Mouse (Mus musculus) hindbrain, embryonic 11.5 days (tissue): ENCODE measurements around the gene Syne1. TPM values are rescaled to one million over a fixed set of nuclear protein-coding genes. Genes with fewer than 3 reads are reported as not detected.

ENCODE experiments used
- ATAC-seq: fragments of 200-750 bp; cut with Nextera tagmentation; 2 replicates; pipeline ENCODE4 v1.8.0; 2017; ENCODE audit warnings: mild to moderate bottlenecking, moderate TSS enrichment, moderate library complexity; ENCODE audit not compliant: low FRiP score
- DNase-seq: peaks from one replicate; pipeline ENCODE4 v3.0.0-alpha.2; 2015; ENCODE audit warnings: low spot score
- H3K27ac ChIP-seq: fragments of 300-500 bp; sonication (generic); 2 replicates; pipeline ENCODE4 v1.5.1; 2014; ENCODE audit warnings: mild to moderate bottlenecking, low read depth, low read length
- H3K27me3 ChIP-seq: fragments of 300-500 bp; sonication (generic); 2 replicates; pipeline ENCODE4 v1.6.1; 2014; ENCODE audit warnings: mild to moderate bottlenecking, low read length, moderate library complexity, mixed read lengths; ENCODE audit not compliant: control insufficient read depth, insufficient read depth
- H3K36me3 ChIP-seq: fragments of 300-500 bp; sonication (generic); 2 replicates; pipeline ENCODE4 v1.6.1; 2014; ENCODE audit warnings: mild to moderate bottlenecking, low read length, moderate library complexity, mixed read lengths; ENCODE audit not compliant: control insufficient read depth, insufficient read depth
- H3K4me1 ChIP-seq: fragments of 300-500 bp; sonication (generic); replicated peaks from 2 replicates; pipeline ENCODE4 v1.6.1; 2014; ENCODE audit warnings: low read length, mixed read lengths; ENCODE audit not compliant: control insufficient read depth, insufficient read depth
- H3K4me2 ChIP-seq: fragments of 300-500 bp; sonication (generic); replicated peaks from 2 replicates; pipeline ENCODE4 v1.6.1; 2014; ENCODE audit warnings: mild to moderate bottlenecking, low read depth, low read length
- H3K4me3 ChIP-seq: fragments of 300-500 bp; sonication (generic); 2 replicates; pipeline ENCODE4 v1.5.1; 2014; ENCODE audit warnings: low read depth, low read length
- H3K9ac ChIP-seq: fragments of 300-500 bp; sonication (generic); 2 replicates; pipeline ENCODE4 v1.6.1; 2014; ENCODE audit warnings: low read depth, low read length
- H3K9me3 ChIP-seq: fragments of 300-500 bp; sonication (generic); 2 replicates; pipeline ENCODE4 v1.6.1; 2016; ENCODE audit warnings: low read length; ENCODE audit not compliant: control insufficient read depth
- WGBS: fragments of 180-500 bp; shearing (Covaris S2); extraction: QIAGEN DNeasy Blood & Tissue Kit; methylation state at CpG from one replicate; pipeline ENCODE4 v1.1.7; 2014; 5-methylcytosine and 5-hydroxymethylcytosine counted together
- polyA plus RNA-seq: library from polyadenylated mRNA; unstranded; fragments of >200 nt; fragmentation: Nextera tagmentation; extraction: Ambion mirVana; gene quantifications from 2 replicates; pipeline ENCODE4 v1.2.1, GENCODE M21; 2014

The Syne1 gene
- polyA plus RNA-seq, 1 experiment from 2014 or later: 6.3 TPM

DNA sequence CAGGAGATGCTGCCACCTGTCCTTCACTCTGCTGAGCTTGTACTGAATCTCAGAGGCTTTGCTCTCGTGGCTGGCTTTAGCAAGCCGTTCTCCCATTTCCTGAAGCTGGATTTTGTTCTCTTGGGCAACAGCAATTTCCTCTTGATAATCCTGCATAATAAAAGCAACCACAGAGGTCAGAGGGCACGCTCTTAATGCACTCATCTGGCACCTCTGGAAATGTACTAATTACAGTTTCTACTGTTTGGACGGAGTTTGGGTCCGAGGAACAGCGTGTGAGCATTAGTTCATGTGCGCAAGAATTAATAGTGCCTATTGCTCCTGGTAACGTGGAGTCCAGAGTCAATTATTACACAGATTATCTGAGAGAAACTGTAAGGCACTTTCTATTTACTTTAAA, 479.2 kb downstream of the Syne1 start:
- no peaks in the 10 kb centered on the region for H3K27me3 ChIP-seq
- WGBS: 85% methylated on average over 8 of the region's 8 CpGs
- no peak overlapping the region for H3K4me3 ChIP-seq
- no peaks in the 10 kb centered on the region for H3K9me3 ChIP-seq
- no peak overlapping the region for H3K9ac ChIP-seq
- H3K36me3 ChIP-seq: no peaks in the 10 kb centered on the region
- no peak for DNase-seq
- ATAC-seq: no peak
- H3K27ac ChIP-seq: no peak overlapping the region
- no peak overlapping the region for H3K4me2 ChIP-seq
- H3K4me1 ChIP-seq: no peaks in the 10 kb centered on the region

DNA sequence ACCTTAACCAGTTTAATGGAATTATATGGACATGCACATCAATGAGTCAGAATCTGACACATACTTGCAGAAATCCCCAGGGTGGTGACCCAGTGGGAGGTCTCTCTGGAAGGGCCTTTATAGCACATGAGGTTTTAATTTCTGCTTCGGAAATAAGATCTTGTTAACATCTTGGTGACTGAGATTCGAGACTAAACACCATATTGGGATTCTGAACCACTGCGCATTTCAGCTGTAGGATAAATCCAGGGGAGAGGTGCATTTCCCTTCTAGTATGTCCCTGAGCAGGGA, 480.4 kb downstream of the Syne1 start:
- no peaks in the 10 kb centered on the region for H3K9me3 ChIP-seq
- no peak overlapping the region for H3K4me2 ChIP-seq
- no peaks in the 10 kb centered on the region for H3K36me3 ChIP-seq
- H3K27ac ChIP-seq: no peak overlapping the region
- 81% methylated on average over 3 of the region's 3 CpGs for WGBS
- no peak overlapping the region for H3K9ac ChIP-seq
- ATAC-seq (no peak), DNase-seq (no peak)
- H3K4me3 ChIP-seq: no peak overlapping the region
- no peaks in the 10 kb centered on the region for H3K27me3 ChIP-seq
- no peaks in the 10 kb centered on the region for H3K4me1 ChIP-seq

DNA sequence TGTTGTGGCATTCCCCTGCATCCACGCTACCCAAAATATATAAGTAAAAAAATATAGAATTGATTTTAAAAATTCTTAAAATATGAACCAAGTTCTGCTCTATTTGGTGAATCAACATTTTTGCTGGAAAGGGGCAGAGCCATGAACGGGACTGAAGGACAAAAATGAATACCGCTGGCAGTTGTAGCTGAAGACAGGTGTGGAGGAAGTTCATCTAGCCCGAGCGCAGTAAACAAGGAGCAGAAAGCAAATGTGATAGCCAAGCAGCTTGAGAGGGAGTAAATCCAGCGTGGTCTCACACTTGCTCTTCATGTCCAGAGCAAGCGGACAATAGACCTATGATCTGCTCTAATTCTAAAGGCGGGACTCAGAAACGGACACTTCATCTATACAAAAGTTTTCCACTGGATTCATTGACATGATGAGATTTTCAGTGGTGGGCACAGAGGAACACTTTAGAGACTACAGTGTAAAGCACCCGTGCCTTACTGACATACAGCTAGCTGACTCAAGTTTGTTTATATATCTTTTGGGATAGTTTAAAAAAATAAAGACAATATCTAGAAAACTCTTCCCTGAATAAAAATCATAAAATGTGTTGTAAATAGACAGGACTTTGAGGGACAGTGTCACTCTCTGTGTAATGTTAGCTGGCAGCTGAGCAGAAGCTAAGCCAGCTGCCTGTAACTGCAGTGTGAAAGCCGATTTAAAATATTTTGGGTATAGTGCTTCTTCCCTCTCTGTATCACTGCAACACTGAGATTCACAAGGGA, 480.9 kb downstream of the Syne1 start:
- WGBS: 91% methylated on average over 11 of the region's 11 CpGs
- no peak overlapping the region for H3K27ac ChIP-seq
- H3K36me3 ChIP-seq: no peaks in the 10 kb centered on the region
- no peaks in the 10 kb centered on the region for H3K4me1 ChIP-seq
- H3K9ac ChIP-seq: no peak overlapping the region
- DNase-seq (no peak), ATAC-seq (no peak)
- H3K4me2 ChIP-seq: no peak overlapping the region
- no peaks in the 10 kb centered on the region for H3K9me3 ChIP-seq
- no peaks in the 10 kb centered on the region for H3K27me3 ChIP-seq
- H3K4me3 ChIP-seq: no peak overlapping the region

DNA sequence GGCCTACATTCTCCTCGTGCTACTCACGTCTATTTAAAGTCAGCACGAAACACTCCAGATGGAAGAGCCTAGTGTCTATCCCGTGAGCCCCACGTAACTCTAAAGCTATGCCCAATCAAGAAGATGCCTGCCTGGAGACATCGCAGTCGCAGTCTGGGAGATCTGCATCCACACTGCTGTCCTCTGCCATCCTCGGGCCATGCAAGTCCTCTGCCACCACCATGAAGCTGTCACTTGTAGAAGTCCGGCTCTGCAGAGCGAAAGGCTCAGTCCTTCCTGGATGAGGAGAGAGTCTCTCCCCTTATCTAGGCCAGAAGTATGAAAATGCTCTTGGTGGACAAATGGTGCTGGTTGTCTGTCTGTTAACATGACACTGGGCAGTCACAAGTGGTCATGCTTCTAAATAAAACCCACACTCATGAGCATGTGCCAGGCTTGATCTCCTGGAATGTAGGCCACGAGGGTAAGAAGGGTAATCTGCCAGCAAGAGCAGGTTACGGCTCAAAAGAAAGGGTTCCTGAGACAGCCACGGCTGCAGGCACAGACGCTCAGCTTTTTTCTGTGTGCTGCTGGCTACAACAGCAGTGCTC, 482.5 kb downstream of the Syne1 start, which contains the start of gene Gm10097:
Gm10097 (plus strand) TSS at position 517 of the 590 bp plus-strand sequence.
- 91% methylated on average over 14 of the region's 14 CpGs for WGBS
- no peaks in the 10 kb centered on the region for H3K4me1 ChIP-seq
- H3K27me3 ChIP-seq: no peaks in the 10 kb centered on the region
- DNase-seq: no peak
- H3K9ac ChIP-seq: no peak within 1 kb of the TSS
- no peak within 1 kb of the TSS for H3K4me2 ChIP-seq
- no peaks in the 10 kb centered on the region for H3K36me3 ChIP-seq
- no peak within 1 kb of the TSS for H3K4me3 ChIP-seq
- no peaks in the 10 kb centered on the region for H3K9me3 ChIP-seq
- no peak within 1 kb of the TSS for H3K27ac ChIP-seq
- no peak for ATAC-seq

DNA sequence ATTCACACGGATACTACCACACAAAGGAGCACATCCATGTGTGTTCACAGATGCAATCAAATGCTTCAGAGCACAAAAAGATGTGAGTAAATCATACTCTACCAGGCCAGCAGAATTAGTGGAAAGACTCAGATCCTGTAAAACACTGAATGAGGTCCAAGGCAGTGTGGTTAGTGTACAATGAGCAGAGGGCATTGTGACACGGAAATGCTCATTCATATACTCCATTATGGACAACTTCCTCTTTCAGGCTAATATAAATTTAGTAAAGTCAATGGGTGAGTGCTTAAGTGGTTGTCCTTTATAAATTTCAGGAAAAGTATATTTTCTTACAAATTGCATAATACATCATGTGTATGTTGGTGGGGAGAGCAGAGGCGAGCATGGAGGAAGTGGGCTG, 484.2 kb downstream of the Syne1 start:
- no peak overlapping the region for H3K4me3 ChIP-seq

DNA sequence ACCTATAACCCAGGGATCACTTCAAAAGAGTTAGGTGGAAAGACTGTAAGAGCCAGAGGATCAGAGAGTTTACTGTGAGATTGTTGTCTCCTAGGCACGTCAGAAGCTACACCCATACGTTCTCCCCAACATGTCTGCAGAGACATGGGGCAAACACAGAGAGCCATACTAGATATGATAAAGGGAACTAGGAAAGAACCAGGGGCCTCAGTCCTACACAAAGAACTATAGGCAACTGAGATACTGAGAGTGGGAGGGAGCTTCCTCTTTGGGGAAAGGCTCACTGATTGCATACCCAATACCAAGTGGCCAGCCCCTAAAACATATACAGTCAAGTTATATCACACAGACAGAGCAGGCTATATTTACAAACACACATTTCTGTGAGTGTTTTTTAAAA, 491.3 kb downstream of the Syne1 start:
- no peaks in the 10 kb centered on the region for H3K9me3 ChIP-seq

More for the DNA sequence above, 484.2 kb downstream of the Syne1 start:
- Histone ChIP-seq H3K27me3 (no peaks in the 10 kb centered on the region), H3K4me2 (no peak overlapping the region), H3K9me3 (no peaks in the 10 kb centered on the region), H3K9ac (no peak overlapping the region), H3K4me1 (no peaks in the 10 kb centered on the region), H3K36me3 (no peaks in the 10 kb centered on the region), H3K27ac (no peak overlapping the region)
- DNase-seq: no peak
- no peak for ATAC-seq
- 88% methylated on average over 3 of the region's 3 CpGs for WGBS

DNA sequence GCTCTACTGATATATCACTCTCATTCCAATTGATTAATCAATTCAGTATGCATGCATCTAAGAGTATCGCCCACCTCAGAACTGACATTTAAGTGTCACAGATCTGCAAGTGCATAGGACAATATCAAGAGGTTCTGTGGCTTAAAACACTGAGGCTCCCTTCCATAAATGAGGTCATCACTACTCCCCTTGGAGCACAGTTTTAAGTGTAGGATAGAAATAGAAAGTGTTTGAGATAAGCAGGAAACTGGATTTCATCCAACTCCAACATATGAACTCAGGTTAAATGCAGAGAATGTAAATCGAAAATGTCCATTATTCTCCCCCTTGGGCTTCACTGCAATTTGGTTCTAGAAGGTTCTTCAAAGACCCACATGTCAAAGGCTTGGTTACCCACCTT, 492.4 kb downstream of the Syne1 start:
- H3K9me3 ChIP-seq: no peaks in the 10 kb centered on the region
- no peak overlapping the region for H3K4me3 ChIP-seq
- no peaks in the 10 kb centered on the region for H3K36me3 ChIP-seq
- no peak overlapping the region for H3K4me2 ChIP-seq
- ATAC-seq (no peak), DNase-seq (no peak)
- no peaks in the 10 kb centered on the region for H3K4me1 ChIP-seq
- H3K9ac ChIP-seq: no peak overlapping the region
- no peaks in the 10 kb centered on the region for H3K27me3 ChIP-seq
- H3K27ac ChIP-seq: no peak overlapping the region
- 84% methylated on average over 2 of the region's 2 CpGs for WGBS

More for the DNA sequence above, 491.3 kb downstream of the Syne1 start:
- H3K4me2 ChIP-seq: no peak overlapping the region
- no peak for DNase-seq
- ATAC-seq: no peak
- no peaks in the 10 kb centered on the region for H3K27me3 ChIP-seq
- no peaks in the 10 kb centered on the region for H3K36me3 ChIP-seq
- no peak overlapping the region for H3K27ac ChIP-seq
- WGBS: 87% methylated on average over 2 of the region's 2 CpGs
- no peak overlapping the region for H3K9ac ChIP-seq
- no peak overlapping the region for H3K4me3 ChIP-seq
- H3K4me1 ChIP-seq: no peaks in the 10 kb centered on the region

DNA sequence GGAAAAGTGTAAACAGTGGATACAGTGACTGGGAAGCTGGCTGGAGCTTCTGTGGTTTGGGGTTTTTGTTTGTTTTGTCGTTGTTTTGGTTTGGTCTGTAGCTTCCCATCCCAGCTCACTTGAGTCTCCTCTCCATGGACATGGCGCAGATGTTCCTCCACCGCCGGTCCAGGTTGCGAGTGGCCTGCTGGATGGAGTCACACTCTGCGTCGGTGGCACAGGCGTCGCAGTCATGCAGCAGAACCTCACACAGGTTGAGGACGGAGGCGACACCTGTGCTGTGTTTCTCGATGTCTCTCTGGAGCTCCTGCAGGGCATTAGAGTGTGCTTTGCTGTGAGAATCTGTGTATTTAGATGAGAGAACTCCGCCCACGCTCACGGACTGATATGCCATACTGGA, 493.6 kb downstream of the Syne1 start:
- 96% methylated on average over 15 of the region's 15 CpGs for WGBS
- no peak overlapping the region for H3K4me2 ChIP-seq

DNA sequence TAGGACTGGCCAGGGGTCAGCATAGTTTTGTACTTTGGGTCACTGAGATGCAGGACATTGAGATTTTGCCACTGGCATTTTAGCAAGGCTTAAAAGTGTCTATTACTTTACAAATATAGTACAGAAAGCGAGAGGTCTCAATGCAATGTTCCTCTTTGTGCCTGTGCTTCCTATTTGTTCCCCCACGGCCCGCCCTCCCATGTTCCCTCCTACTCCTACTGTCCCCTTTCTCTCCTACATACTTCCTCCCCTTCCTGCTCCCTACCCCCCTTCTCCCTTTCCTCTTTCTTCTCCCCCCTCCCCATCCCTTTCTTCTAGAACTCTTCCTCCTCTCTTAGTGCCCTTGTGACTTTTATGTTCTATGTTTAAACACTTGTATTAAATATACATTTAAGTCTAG, 494.3 kb downstream of the Syne1 start:
- Histone ChIP-seq H3K27ac (no peak overlapping the region), H3K4me3 (no peak overlapping the region), H3K4me1 (no peaks in the 10 kb centered on the region), H3K4me2 (no peak overlapping the region), H3K36me3 (no peaks in the 10 kb centered on the region), H3K27me3 (no peaks in the 10 kb centered on the region), H3K9me3 (no peaks in the 10 kb centered on the region), H3K9ac (no peak overlapping the region)
- no peak for DNase-seq
- no peak for ATAC-seq
- WGBS: 84% methylated on average over 3 of the region's 3 CpGs

More for the DNA sequence above, 493.6 kb downstream of the Syne1 start:
- Histone ChIP-seq H3K27ac (no peak overlapping the region), H3K9ac (no peak overlapping the region), H3K9me3 (no peaks in the 10 kb centered on the region), H3K27me3 (no peaks in the 10 kb centered on the region), H3K36me3 (no peaks in the 10 kb centered on the region), H3K4me1 (no peaks in the 10 kb centered on the region), H3K4me3 (no peak overlapping the region)
- no peak for DNase-seq
- ATAC-seq: no peak
